Mouse (Mus musculus): Measurements from ENCODE around the gene Elf2. TPM values are rescaled to one million over a fixed set of nuclear protein-coding genes. Genes with fewer than 3 reads are reported as not detected.

Gene Elf2
- polyA plus RNA-seq, 1 experiment from 2014 or later: 53.5 TPM

- Histone ChIP-seq H3K27ac (ENCODE audit: low read length) (no peak overlapping the region), H3K9ac (ENCODE audit: low read depth, low read length) (no peak overlapping the region), H3K36me3 (ENCODE audit: control insufficient read depth, insufficient read depth, low read length) (peaks cover 4% of the 10 kb centered on the region; the same call in 1 of the 2 replicates), H3K4me2 (ENCODE audit: low read depth, low read length) (no peak overlapping the region), H3K27me3 (replicated peaks; ENCODE audit: control insufficient read depth, insufficient read depth, low read length) (no peaks in the 10 kb centered on the region), H3K9me3 (ENCODE audit: control insufficient read depth, low read length) (no peaks in the 10 kb centered on the region), H3K4me3 (ENCODE audit: low read length) (no peak overlapping the region), H3K4me1 (ENCODE audit: control insufficient read depth, insufficient read depth, low read length) (no peaks in the 10 kb centered on the region; the same call in 1 of the 2 replicates)
- ATAC-seq: no peak
- 77% methylated on average over 2 of the region's 2 CpGs for WGBS
Measured at GRCm38 (mm10) chr3:51306621-51307020, 33.8 kb downstream of the Elf2 start.

GRCm38 (mm10) chr3:51305961-51306360 is 34.5 kb downstream of the Elf2 start:
- no peak overlapping the region for H3K4me2 ChIP-seq (ENCODE audit: low read depth, low read length)
- no peaks in the 10 kb centered on the region for H3K9me3 ChIP-seq (ENCODE audit: control insufficient read depth, low read length)
- WGBS: 88% methylated on average over 8 of the region's 8 CpGs
- H3K4me3 ChIP-seq (ENCODE audit: low read length): no peak overlapping the region
- no peaks in the 10 kb centered on the region for H3K27me3 ChIP-seq (replicated peaks; ENCODE audit: control insufficient read depth, insufficient read depth, low read length)
- H3K27ac ChIP-seq (ENCODE audit: low read length): no peak overlapping the region
- H3K9ac ChIP-seq (ENCODE audit: low read depth, low read length): no peak overlapping the region
- no peaks in the 10 kb centered on the region; the same call in 1 of the 2 replicates for H3K4me1 ChIP-seq (ENCODE audit: control insufficient read depth, insufficient read depth, low read length)
- H3K36me3 ChIP-seq (ENCODE audit: control insufficient read depth, insufficient read depth, low read length): peaks cover 4% of the 10 kb centered on the region; the same call in 1 of the 2 replicates
- no peak for ATAC-seq

DNA sequence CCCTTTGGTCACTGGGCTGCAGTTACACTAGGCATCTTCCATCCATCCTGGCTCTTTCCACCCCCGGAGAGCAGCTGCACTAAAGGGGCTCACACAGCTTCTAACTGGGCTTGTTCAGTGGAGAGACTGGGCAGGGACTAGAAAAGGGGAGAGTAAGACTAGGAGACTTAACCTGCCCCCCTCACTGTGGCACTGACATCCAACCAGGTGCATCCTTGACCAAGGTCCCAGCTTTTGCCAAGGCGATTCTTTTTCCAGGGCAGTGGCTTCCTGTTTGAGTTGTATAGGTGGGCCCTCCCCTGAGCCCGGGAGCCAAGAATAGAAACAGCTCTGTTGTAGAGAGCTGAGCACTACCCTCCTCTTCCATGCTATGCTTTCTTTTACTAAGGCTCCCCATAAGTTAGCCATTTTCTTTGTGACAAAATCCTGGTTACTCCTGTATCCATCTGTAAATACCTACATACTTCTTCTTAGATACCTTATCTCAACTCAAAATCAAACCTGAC is 37.4 kb downstream of the Elf2 start:
- Histone ChIP-seq H3K27me3 (replicated peaks; ENCODE audit: control insufficient read depth, insufficient read depth, low read length) (no peaks in the 10 kb centered on the region), H3K4me3 (ENCODE audit: low read length) (no peak overlapping the region), H3K4me2 (ENCODE audit: low read depth, low read length) (no peak overlapping the region), H3K4me1 (ENCODE audit: control insufficient read depth, insufficient read depth, low read length) (no peaks in the 10 kb centered on the region), H3K9ac (ENCODE audit: low read depth, low read length) (no peak overlapping the region), H3K9me3 (ENCODE audit: control insufficient read depth, low read length) (no peaks in the 10 kb centered on the region), H3K27ac (ENCODE audit: low read length) (no peak overlapping the region), H3K36me3 (ENCODE audit: control insufficient read depth, insufficient read depth, low read length) (peaks cover 4% of the 10 kb centered on the region; the same call in 1 of the 2 replicates)
- ATAC-seq: no peak
- WGBS: 80% methylated on average over 3 of the region's 3 CpGs

DNA sequence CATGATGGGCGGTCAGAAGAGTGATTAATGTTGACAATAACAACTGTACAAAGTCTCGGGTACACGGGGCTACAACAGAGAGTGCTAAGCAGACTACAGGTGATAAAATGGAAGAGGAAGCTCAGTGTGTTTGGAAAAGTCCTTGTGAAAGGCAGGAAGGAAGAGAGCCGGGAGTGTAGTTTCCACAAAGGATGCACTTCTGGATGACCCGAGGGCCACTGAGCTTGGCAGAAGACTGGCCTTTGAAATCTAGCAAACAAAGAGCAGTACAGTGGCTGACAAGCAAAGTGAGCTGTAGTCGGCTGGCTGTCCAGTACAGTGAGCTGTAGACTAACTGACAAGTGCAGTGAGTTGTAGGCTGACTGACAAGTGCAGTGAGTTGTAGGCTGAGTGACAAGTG is 38.9 kb downstream of the Elf2 start:
- ATAC-seq: no peak
- H3K27ac ChIP-seq (ENCODE audit: low read length): no peak overlapping the region
- no peaks in the 10 kb centered on the region for H3K4me1 ChIP-seq (ENCODE audit: control insufficient read depth, insufficient read depth, low read length)
- H3K4me3 ChIP-seq (ENCODE audit: low read length): no peak overlapping the region
- H3K9me3 ChIP-seq (ENCODE audit: control insufficient read depth, low read length): no peaks in the 10 kb centered on the region
- no peak overlapping the region for H3K9ac ChIP-seq (ENCODE audit: low read depth, low read length)
- H3K27me3 ChIP-seq (replicated peaks; ENCODE audit: control insufficient read depth, insufficient read depth, low read length): no peaks in the 10 kb centered on the region
- 68% methylated on average over 6 of the region's 6 CpGs for WGBS
- H3K36me3 ChIP-seq (ENCODE audit: control insufficient read depth, insufficient read depth, low read length): no peaks in the 10 kb centered on the region
- no peak overlapping the region for H3K4me2 ChIP-seq (ENCODE audit: low read depth, low read length)

DNA sequence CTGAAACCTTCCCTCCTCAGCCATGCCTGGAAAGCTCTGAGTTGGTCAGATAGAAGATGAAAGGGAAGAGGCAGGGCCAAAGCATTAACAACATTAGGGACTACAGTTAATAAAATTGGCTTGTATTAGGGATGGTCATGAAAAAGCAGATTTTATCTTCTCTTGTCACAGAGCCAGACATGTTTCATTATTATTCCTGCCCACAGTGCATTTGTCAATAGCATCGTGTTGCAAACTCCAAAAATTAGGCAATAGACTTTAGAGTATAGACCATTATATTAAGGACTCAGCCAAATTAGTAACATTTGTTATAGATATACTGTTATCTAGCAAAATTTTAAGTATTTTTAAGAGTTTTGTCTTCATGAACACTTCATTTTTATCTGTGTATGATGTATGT is 43.7 kb downstream of the Elf2 start:
- Histone ChIP-seq H3K9ac (ENCODE audit: low read depth, low read length) (no peak overlapping the region), H3K36me3 (ENCODE audit: control insufficient read depth, insufficient read depth, low read length) (no peaks in the 10 kb centered on the region), H3K4me2 (ENCODE audit: low read depth, low read length) (no peak overlapping the region), H3K9me3 (ENCODE audit: control insufficient read depth, low read length) (no peaks in the 10 kb centered on the region), H3K27me3 (replicated peaks; ENCODE audit: control insufficient read depth, insufficient read depth, low read length) (no peaks in the 10 kb centered on the region), H3K27ac (ENCODE audit: low read length) (no peak overlapping the region), H3K4me3 (ENCODE audit: low read length) (no peak overlapping the region), H3K4me1 (ENCODE audit: control insufficient read depth, insufficient read depth, low read length) (no peaks in the 10 kb centered on the region)
- ATAC-seq: no peak
- WGBS: 68% methylated on average over 1 of the region's 1 CpGs

- Histone ChIP-seq H3K4me1 (ENCODE audit: control insufficient read depth, insufficient read depth, low read length) (no peaks in the 10 kb centered on the region), H3K9ac (ENCODE audit: low read depth, low read length) (no peak overlapping the region), H3K27me3 (replicated peaks; ENCODE audit: control insufficient read depth, insufficient read depth, low read length) (no peaks in the 10 kb centered on the region), H3K36me3 (ENCODE audit: control insufficient read depth, insufficient read depth, low read length) (no peaks in the 10 kb centered on the region), H3K4me3 (ENCODE audit: low read length) (no peak overlapping the region), H3K4me2 (ENCODE audit: low read depth, low read length) (no peak overlapping the region), H3K9me3 (ENCODE audit: control insufficient read depth, low read length) (no peaks in the 10 kb centered on the region), H3K27ac (ENCODE audit: low read length) (no peak overlapping the region)
- 55% methylated on average over 2 of the region's 2 CpGs for WGBS
- no peak for ATAC-seq
Measured at GRCm38 (mm10) chr3:51295225-51295624, 45.2 kb downstream of the Elf2 start.

DNA sequence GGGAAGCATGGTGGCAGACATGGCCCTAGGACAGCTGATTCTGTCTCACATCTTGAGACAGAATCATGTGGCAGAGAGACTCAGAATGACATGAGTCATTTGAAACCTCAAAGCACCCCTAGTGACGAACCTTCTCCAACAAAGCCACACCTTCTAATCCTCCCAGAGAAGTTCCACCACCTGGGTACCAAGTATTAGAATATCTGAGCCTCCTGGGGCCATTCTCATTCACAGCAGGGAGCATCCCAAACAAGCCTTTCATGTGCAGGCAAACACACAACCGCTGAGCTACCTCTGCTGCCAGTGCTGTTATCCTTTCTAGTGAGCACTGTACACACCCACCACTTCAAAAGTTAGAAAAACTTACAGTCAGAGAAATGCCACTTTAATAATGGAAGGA is 46.2 kb downstream of the Elf2 start:
- no peak for ATAC-seq
- 55% methylated on average over 2 of the region's 2 CpGs for WGBS

DNA sequence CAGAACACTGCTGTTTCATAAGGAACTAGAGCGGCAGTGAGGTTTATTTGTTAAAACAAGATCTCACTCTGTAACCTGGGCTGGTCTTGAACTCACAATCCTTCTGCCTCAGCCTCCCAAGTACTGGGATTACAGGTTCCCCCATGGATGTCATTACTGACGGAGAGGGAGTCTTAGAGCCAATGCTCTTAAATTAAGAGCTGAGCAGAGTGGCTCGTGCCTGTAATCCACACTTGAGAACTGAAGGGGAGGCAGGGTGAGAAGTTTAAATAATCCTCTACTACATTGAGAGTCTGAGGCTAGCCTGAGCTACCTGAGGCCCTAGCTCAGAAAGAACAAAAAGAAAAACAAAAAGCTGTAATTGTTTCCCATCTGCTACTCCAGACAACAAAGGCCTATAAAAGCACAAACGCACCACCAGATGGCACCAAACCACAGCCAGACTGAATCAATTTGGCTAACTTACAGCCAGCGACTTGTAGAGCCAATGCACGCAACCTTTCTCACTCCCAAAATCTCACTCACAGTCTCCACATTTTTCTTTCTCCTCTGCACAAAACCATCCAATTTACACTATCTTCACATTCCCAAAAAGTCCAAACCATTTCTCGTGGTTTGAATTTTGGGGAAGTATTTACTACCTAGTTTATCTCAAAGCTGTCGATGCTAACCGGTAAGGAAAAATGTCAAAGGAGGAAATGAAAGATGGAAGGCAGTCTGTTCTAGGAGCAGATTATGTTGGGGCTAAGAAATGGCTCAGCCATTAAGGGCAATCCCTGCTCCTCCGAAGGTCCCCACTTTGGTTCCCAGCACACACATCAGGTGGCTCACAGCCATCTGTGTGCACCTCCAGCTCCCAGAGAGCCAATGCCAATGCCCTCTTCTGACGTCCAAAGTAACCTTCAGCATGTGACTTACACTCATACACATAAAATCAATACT is 51.3 kb downstream of the Elf2 start:
- no peak for ATAC-seq
- H3K4me1 ChIP-seq (ENCODE audit: control insufficient read depth, insufficient read depth, low read length): no peaks in the 10 kb centered on the region

More for the DNA sequence above, 46.2 kb downstream of the Elf2 start:
- H3K36me3 ChIP-seq (ENCODE audit: control insufficient read depth, insufficient read depth, low read length): no peaks in the 10 kb centered on the region
- no peak overlapping the region for H3K9ac ChIP-seq (ENCODE audit: low read depth, low read length)
- H3K4me2 ChIP-seq (ENCODE audit: low read depth, low read length): no peak overlapping the region
- no peak overlapping the region for H3K27ac ChIP-seq (ENCODE audit: low read length)
- H3K4me3 ChIP-seq (ENCODE audit: low read length): no peak overlapping the region
- no peaks in the 10 kb centered on the region for H3K4me1 ChIP-seq (ENCODE audit: control insufficient read depth, insufficient read depth, low read length)
- H3K27me3 ChIP-seq (replicated peaks; ENCODE audit: control insufficient read depth, insufficient read depth, low read length): no peaks in the 10 kb centered on the region
- no peaks in the 10 kb centered on the region for H3K9me3 ChIP-seq (ENCODE audit: control insufficient read depth, low read length)

DNA sequence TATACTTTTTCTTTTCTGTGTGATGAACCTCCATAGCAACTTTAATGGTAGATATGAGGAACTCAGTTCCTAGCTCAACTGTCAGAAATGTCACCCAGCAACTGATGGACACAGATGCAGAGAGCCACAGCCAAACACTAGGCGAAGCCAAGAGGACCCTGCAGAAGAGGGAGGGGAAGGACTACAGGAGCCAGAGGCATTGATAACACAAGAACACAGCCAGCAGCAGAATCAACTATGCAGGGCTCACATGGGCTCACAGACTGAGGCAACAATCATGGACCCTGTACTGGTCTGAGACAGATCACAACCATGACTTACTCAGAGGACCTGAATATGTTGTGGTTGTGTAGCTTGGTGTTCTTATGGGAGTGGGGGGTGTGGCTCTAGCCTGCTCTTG is 56.1 kb downstream of the Elf2 start:
- Histone ChIP-seq H3K4me2 (ENCODE audit: low read depth, low read length) (no peak overlapping the region), H3K4me3 (ENCODE audit: low read length) (no peak overlapping the region), H3K27me3 (replicated peaks; ENCODE audit: control insufficient read depth, insufficient read depth, low read length) (no peaks in the 10 kb centered on the region), H3K9me3 (ENCODE audit: control insufficient read depth, low read length) (no peaks in the 10 kb centered on the region), H3K36me3 (ENCODE audit: control insufficient read depth, insufficient read depth, low read length) (no peaks in the 10 kb centered on the region), H3K9ac (ENCODE audit: low read depth, low read length) (no peak overlapping the region), H3K4me1 (ENCODE audit: control insufficient read depth, insufficient read depth, low read length) (no peaks in the 10 kb centered on the region), H3K27ac (ENCODE audit: low read length) (no peak overlapping the region)
- 75% methylated on average over 1 of the region's 1 CpGs for WGBS
- ATAC-seq: no peak; the same call in 1 of the 2 replicates

More for the DNA sequence above, 51.3 kb downstream of the Elf2 start:
- Histone ChIP-seq H3K36me3 (ENCODE audit: control insufficient read depth, insufficient read depth, low read length) (no peaks in the 10 kb centered on the region), H3K4me2 (ENCODE audit: low read depth, low read length) (no peak overlapping the region), H3K27ac (ENCODE audit: low read length) (no peak overlapping the region), H3K27me3 (replicated peaks; ENCODE audit: control insufficient read depth, insufficient read depth, low read length) (no peaks in the 10 kb centered on the region), H3K9ac (ENCODE audit: low read depth, low read length) (no peak overlapping the region), H3K4me3 (ENCODE audit: low read length) (no peak overlapping the region), H3K9me3 (ENCODE audit: control insufficient read depth, low read length) (no peaks in the 10 kb centered on the region)
- WGBS: 55% methylated on average over 11 of the region's 11 CpGs

Measured in intestine, embryonic 16.5 days (tissue).